Mouse (Mus musculus) G1E (cell line): ENCODE measurements around the gene Zfp174.
"Not testable (repeated sequence)": the region's sequence is repeated elsewhere in the genome, so short reads cannot be mapped to it uniquely, and the experiment has no call there.

Experiments used
- CTCF ChIP-seq: IDR thresholded peaks from 2 replicates; pipeline ENCODE4 v1.5.1; 2012; ENCODE audit warnings: low read depth, low read length, inconsistent platforms, mixed read lengths
- GATA1 ChIP-seq: IDR thresholded peaks from 2 replicates; pipeline ENCODE4 v1.6.1; 2012; ENCODE audit warnings: borderline replicate concordance, low read length, inconsistent platforms, mixed read lengths
- GATA2 ChIP-seq: IDR thresholded peaks from 2 replicates; pipeline ENCODE4 v1.6.1; 2012; ENCODE audit warnings: low read depth, low read length, inconsistent platforms, borderline replicate concordance

DNA sequence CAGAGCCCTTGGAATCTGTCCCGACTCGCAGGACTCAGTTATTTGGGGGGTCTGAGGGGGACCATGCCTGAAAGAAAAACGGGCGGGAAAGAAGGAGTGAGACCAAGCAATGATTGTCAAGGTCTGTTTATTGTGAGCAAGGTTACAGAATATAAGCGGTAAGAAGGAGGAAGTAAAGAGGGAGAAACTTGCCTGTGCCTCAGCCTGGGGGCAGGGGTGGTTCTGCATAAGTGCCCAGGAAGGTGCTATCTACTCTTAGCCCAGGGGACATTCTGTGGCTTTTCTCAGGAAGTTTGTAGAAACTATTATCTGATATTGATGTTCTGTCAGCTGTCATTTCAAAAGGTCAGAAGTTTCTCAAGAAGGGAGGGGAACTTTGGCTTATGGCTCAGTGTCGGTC, 32.4 kb upstream of the Zfp174 start:
- not testable (repeated sequence) for TF ChIP-seq CTCF, GATA1, GATA2
